Mouse (Mus musculus): ENCODE measurements at regions not wholly inside any gene's neighbourhood (a gene's known extent, or its start where the extent isn't known, plus 50 kb on each side); places are given as distances from the start of the nearest gene placed in this dataset.

- no peak for TF ChIP-seq POLR2A (IDR thresholded peaks at IDR 0.05; ENCODE audit: borderline replicate concordance, insufficient read depth, low read length)
- TF ChIP-seq CTCF (IDR thresholded peaks at IDR 0.05; ENCODE audit: borderline replicate concordance, insufficient read depth, low read depth, low read length), result no peak
Observed at GRCm38 (mm10) chr3:136508575-136508974, 161.3 kb upstream of the Ppp3ca start.
